Mouse (Mus musculus) embryonic facial prominence, embryonic 15.5 days (tissue): ENCODE data around the gene Oasl2. TPM values are rescaled to one million over a fixed set of nuclear protein-coding genes. Genes with fewer than 3 reads are reported as not detected.
"Not testable (repeated sequence)": the region's sequence is repeated elsewhere in the genome, so short reads cannot be mapped to it uniquely, and the experiment has no call there.

Source experiments
- ATAC-seq: fragments of 200-750 bp; cut with Nextera tagmentation; 2 replicates; pipeline ENCODE4 v1.8.0; 2017; ENCODE audit warnings: low read depth, moderate TSS enrichment; ENCODE audit not compliant: insufficient number of reproducible peaks, low FRiP score, low TSS enrichment
- H3K27ac ChIP-seq: fragments of 300-500 bp; sonication (generic); replicated peaks from 2 replicates; pipeline ENCODE4 v1.5.1; 2015; ENCODE audit warnings: mild to moderate bottlenecking, inconsistent platforms
- H3K27me3 ChIP-seq: fragments of 300-500 bp; sonication (generic); 2 replicates; pipeline ENCODE4 v1.6.1; 2015; ENCODE audit warnings: inconsistent platforms
- H3K36me3 ChIP-seq: fragments of 300-500 bp; sonication (generic); 2 replicates; pipeline ENCODE4 v1.6.1; 2015; ENCODE audit warnings: mild to moderate bottlenecking, inconsistent platforms
- H3K4me1 ChIP-seq: fragments of 300-500 bp; sonication (generic); 2 replicates; pipeline ENCODE4 v1.6.1; 2015; ENCODE audit warnings: inconsistent platforms
- H3K4me2 ChIP-seq: fragments of 300-500 bp; sonication (generic); replicated peaks from 2 replicates; pipeline ENCODE4 v1.6.1; 2015; ENCODE audit warnings: mild to moderate bottlenecking, inconsistent platforms
- H3K4me3 ChIP-seq: fragments of 300-500 bp; sonication (generic); replicated peaks from 2 replicates; pipeline ENCODE4 v1.5.1; 2015; ENCODE audit warnings: mild to moderate bottlenecking, inconsistent platforms
- H3K9ac ChIP-seq: fragments of 300-500 bp; sonication (generic); 2 replicates; pipeline ENCODE4 v1.6.1; 2015; ENCODE audit warnings: inconsistent platforms
- H3K9me3 ChIP-seq: fragments of 300-500 bp; sonication (generic); replicated peaks from 2 replicates; pipeline ENCODE4 v1.6.1; 2016; ENCODE audit warnings: inconsistent platforms
- WGBS: fragments of 180-500 bp; shearing (Covaris S2); methylation state at CpG from one replicate; pipeline ENCODE4 v1.1.7; 2015; 5-methylcytosine and 5-hydroxymethylcytosine counted together
- polyA plus RNA-seq: library from polyadenylated mRNA; unstranded; fragments of >200 nt; fragmentation: Nextera tagmentation; extraction: Ambion mirVana; gene quantifications from 2 replicates; pipeline ENCODE4 v1.2.1, GENCODE M21; 2015

The Oasl2 gene
- polyA plus RNA-seq, 1 experiment from 2014 or later: 6.5 TPM

DNA sequence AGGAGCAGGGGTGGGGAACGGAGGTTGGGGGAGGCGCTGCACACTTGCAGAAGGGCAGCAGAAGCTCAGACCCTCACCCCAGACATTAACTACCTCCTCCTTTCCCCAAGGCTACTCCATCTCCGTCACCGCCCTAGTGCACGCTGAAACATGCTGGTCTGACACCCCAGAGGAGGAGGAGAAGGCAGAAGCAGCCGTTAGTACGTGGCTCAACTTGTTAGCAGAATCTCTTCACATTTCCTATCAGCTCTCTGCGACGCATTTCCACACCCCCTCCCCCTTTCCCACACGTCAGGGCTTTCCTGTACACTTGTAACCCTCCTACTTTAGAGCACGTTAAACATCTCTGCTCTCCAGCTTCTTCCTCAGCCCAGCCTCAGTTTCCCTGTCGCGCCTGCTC, 17.3 kb upstream of the Oasl2 start:
- 51% methylated on average over 13 of the region's 13 CpGs for WGBS
- H3K27ac ChIP-seq: no peak overlapping the region
- no peaks in the 10 kb centered on the region for H3K9me3 ChIP-seq
- H3K4me3 ChIP-seq: no peak overlapping the region
- H3K27me3 ChIP-seq: no peaks in the 10 kb centered on the region
- no peak for ATAC-seq
- peaks cover 3% of the 10 kb centered on the region; the same call in 1 of the 2 replicates for H3K4me1 ChIP-seq
- no peaks in the 10 kb centered on the region for H3K36me3 ChIP-seq
- no peak overlapping the region for H3K4me2 ChIP-seq
- H3K9ac ChIP-seq: no peak overlapping the region

GRCm38 (mm10) chr5:114882319-114882718, 14.4 kb upstream of the Oasl2 start:
- H3K4me3 ChIP-seq, H3K27me3 ChIP-seq, H3K9ac ChIP-seq, H3K27ac ChIP-seq, H3K4me1 ChIP-seq, H3K9me3 ChIP-seq, H3K36me3 ChIP-seq, H3K4me2 ChIP-seq, ATAC-seq: not testable (repeated sequence)
- 80% methylated on average over 7 of the region's 7 CpGs for WGBS

GRCm38 (mm10) chr5:114883022-114883421, 13.7 kb upstream of the Oasl2 start:
- Histone ChIP-seq H3K4me3 (no peak overlapping the region), H3K9ac (no peak overlapping the region), H3K9me3 (no peaks in the 10 kb centered on the region), H3K27ac (no peak overlapping the region), H3K36me3 (no peaks in the 10 kb centered on the region), H3K4me1 (peaks cover 3% of the 10 kb centered on the region; the same call in 1 of the 2 replicates), H3K4me2 (no peak overlapping the region), H3K27me3 (no peaks in the 10 kb centered on the region)
- WGBS: 85% methylated on average over 11 of the region's 11 CpGs
- ATAC-seq: no peak

DNA sequence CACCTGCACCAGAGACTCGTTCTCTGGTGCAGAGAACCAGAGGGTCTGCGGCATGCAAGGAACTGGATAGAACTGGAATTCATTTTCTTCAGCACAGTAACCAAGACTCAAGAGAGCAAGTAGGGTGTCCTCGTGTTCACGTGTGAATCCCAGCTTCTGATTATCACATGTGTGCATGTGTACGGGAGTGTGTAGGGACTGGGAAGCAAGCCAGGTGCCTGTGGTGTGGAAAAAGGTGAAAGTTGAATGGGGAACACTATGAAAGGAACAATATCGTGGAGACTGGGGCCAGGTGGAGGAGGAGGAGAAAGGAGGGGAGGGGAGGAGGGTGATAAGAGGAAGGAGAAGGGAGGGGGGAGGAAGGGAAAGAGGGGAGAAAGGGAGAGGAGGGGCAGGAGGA, 9.9 kb upstream of the Oasl2 start:
- H3K36me3 ChIP-seq: no peaks in the 10 kb centered on the region
- 76% methylated on average over 6 of the region's 6 CpGs for WGBS
- no peak for ATAC-seq
- H3K27ac ChIP-seq: no peak overlapping the region
- peaks cover 4% of the 10 kb centered on the region; the same call in 1 of the 2 replicates for H3K4me1 ChIP-seq
- no peaks in the 10 kb centered on the region for H3K9me3 ChIP-seq
- no peak overlapping the region for H3K4me3 ChIP-seq
- no peak overlapping the region for H3K9ac ChIP-seq
- H3K27me3 ChIP-seq: no peaks in the 10 kb centered on the region
- H3K4me2 ChIP-seq: no peak overlapping the region

DNA sequence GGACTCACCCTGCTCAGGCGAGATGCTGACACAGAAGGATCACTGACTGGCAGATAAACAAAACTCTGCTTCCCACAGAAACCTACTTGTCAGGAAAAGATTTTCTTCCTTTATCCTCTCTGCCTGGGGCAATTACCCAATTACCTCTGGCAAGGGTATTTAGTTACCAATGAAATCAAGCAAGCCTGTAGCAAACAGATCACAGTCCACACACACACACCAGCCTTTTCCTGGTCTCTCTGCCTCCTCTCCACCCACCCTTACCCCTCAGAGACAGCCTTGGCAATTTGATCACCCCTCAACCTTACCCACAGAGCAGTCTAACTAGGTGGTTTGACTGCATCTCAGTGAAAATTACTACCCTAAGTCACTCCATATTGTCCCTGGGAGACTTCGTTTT, 7.7 kb upstream of the Oasl2 start:
- no peak overlapping the region for H3K27ac ChIP-seq
- peaks cover 4% of the 10 kb centered on the region; the same call in 1 of the 2 replicates for H3K4me1 ChIP-seq
- no peaks in the 10 kb centered on the region for H3K9me3 ChIP-seq
- no peak overlapping the region for H3K4me3 ChIP-seq
- peak; percentile 67; the same call in 1 of the 2 replicates for ATAC-seq
- H3K9ac ChIP-seq: no peak overlapping the region
- no peaks in the 10 kb centered on the region for H3K36me3 ChIP-seq
- H3K27me3 ChIP-seq: no peaks in the 10 kb centered on the region
- 53% methylated on average over 2 of the region's 2 CpGs for WGBS
- no peak overlapping the region for H3K4me2 ChIP-seq

DNA sequence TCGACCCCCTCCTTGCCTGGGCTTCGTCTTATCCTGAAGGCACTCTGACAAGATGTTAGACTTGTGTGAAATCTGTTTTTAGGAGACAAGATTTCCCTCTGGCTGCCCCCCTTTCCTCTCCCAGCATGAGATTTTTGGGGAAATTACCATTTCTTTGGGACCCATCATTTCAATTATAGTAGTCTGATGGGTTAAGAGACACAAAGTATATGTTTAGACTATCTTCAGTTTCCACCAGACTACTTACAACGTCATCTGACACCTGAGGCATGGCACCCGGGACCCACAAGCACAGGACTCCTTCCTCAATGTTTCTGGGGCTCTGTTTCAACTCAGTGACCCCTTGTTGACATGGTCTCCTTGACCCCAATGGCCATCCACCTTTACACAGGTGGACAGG, 1.2 kb upstream of the Oasl2 start:
- WGBS: 83% methylated on average over 4 of the region's 4 CpGs
- no peak for ATAC-seq
- H3K4me1 ChIP-seq: peaks cover 10% of the 10 kb centered on the region

DNA sequence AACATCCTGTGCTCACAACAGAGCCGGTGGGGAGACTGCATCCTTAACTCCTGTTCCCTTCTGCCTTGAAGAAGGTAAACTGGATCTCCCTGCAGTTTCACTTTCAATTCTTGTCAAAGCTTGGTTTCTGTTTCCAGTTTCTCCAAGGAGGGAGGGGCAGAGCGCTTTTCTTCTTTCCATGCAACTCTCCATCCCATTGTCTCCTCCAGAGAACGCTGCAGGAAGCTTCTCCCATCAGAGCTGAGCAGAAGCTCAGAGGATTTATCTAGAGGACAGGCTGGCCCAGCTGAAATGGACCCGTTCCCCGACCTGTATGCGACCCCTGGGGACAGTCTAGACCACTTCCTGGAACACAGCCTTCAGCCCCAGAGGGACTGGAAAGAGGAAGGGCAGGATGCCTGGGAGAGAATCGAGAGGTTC, 648 bp downstream of the Oasl2 start:
- Histone ChIP-seq H3K9ac (0 out of 2 replicates have a peak overlapping the region, but pooled peaks have one; percentile 3), H3K9me3 (no peaks in the 10 kb centered on the region), H3K27me3 (no peaks in the 10 kb centered on the region), H3K4me2 (peak overlapping the region; percentile 39), H3K4me3 (peak overlapping the region; percentile 26), H3K27ac (no peak overlapping the region), H3K4me1 (peaks cover 10% of the 10 kb centered on the region), H3K36me3 (no peaks in the 10 kb centered on the region)
- ATAC-seq: no peak
- WGBS: 6% methylated on average over 7 of the region's 7 CpGs

More for the DNA sequence above, 1.2 kb upstream of the Oasl2 start:
- Histone ChIP-seq H3K9ac (no peak overlapping the region), H3K27me3 (no peaks in the 10 kb centered on the region), H3K4me3 (no peak overlapping the region), H3K36me3 (no peaks in the 10 kb centered on the region), H3K27ac (no peak overlapping the region), H3K4me2 (no peak overlapping the region), H3K9me3 (no peaks in the 10 kb centered on the region)

DNA sequence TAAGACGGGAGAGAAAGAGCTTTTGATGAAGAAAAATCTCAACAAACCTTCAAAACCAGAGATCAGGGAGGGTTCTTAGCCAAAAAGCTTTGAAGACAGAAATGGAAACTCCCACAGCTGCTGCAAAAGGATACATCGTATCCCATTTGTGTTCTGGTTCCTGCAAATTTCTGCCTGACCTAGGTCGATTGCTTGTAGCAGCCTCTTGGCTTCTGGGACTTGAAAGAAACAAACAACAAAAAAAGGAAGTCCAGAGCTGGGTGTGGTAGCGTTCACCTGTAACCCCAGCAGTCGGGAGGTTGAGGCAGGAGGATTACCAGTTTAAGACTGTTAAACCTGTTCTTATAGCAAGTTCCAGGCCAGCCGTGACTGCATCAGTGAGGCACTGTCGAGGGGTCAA, 2.1 kb downstream of the Oasl2 start:
- WGBS: 63% methylated on average over 7 of the region's 7 CpGs
- Histone ChIP-seq H3K4me3 (no peak overlapping the region), H3K9me3 (no peaks in the 10 kb centered on the region), H3K27me3 (no peaks in the 10 kb centered on the region), H3K36me3 (no peaks in the 10 kb centered on the region), H3K4me1 (peaks cover 10% of the 10 kb centered on the region), H3K27ac (no peak overlapping the region), H3K4me2 (no peak overlapping the region), H3K9ac (no peak overlapping the region)
- ATAC-seq: no peak

GRCm38 (mm10) chr5:114902413-114902812, 5.7 kb downstream of the Oasl2 start:
- H3K27ac ChIP-seq: no peak overlapping the region
- H3K4me1 ChIP-seq: peaks cover 3% of the 10 kb centered on the region; the same call in 1 of the 2 replicates
- 35% methylated on average over 1 of the region's 1 CpGs for WGBS
- H3K4me3 ChIP-seq: no peak overlapping the region
- no peak overlapping the region for H3K9ac ChIP-seq
- H3K36me3 ChIP-seq: no peaks in the 10 kb centered on the region
- H3K9me3 ChIP-seq: no peaks in the 10 kb centered on the region
- H3K27me3 ChIP-seq: no peaks in the 10 kb centered on the region
- ATAC-seq: no peak
- H3K4me2 ChIP-seq: no peak overlapping the region

GRCm38 (mm10) chr5:114908598-114909305, 12.0 kb downstream of the Oasl2 start:
- Histone ChIP-seq H3K4me3 (no peak overlapping the region), H3K9me3 (no peaks in the 10 kb centered on the region), H3K36me3 (no peaks in the 10 kb centered on the region), H3K27ac (no peak overlapping the region), H3K27me3 (no peaks in the 10 kb centered on the region), H3K4me1 (no peaks in the 10 kb centered on the region), H3K9ac (no peak overlapping the region), H3K4me2 (no peak overlapping the region)
- no peak for ATAC-seq
- WGBS: 45% methylated on average over 13 of the region's 13 CpGs

DNA sequence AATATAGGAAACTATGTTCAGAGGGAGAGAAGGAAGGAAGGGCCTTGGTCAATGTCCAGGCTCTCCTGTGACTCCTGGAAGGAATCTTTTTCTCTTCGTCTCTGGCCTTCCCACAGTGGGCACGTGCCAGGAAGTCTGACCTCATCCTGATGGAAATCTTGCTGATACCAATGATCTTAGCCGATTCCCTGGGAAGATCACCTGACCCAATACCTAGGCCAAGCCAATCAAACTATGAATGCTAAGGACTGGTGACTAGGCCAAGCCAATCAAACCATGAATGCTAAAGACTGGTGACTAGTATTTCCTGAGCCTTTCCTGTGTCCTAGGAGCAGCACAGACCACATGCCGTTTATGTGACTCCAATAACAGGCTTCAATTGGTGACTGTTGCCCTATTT, 16.9 kb downstream of the Oasl2 start:
- Histone ChIP-seq H3K4me2 (no peak overlapping the region), H3K9me3 (no peaks in the 10 kb centered on the region), H3K4me1 (no peaks in the 10 kb centered on the region), H3K9ac (no peak overlapping the region), H3K27ac (no peak overlapping the region), H3K27me3 (no peaks in the 10 kb centered on the region), H3K4me3 (no peak overlapping the region), H3K36me3 (no peaks in the 10 kb centered on the region)
- no peak for ATAC-seq
- 61% methylated on average over 4 of the region's 4 CpGs for WGBS

- H3K27me3 ChIP-seq: no peaks in the 10 kb centered on the region
- H3K4me3 ChIP-seq: no peak overlapping the region
- H3K9me3 ChIP-seq: no peaks in the 10 kb centered on the region
- H3K36me3 ChIP-seq: no peaks in the 10 kb centered on the region
- H3K27ac ChIP-seq: no peak overlapping the region
- no peak for ATAC-seq
- WGBS: 67% methylated on average over 8 of the region's 8 CpGs
- no peak overlapping the region for H3K4me2 ChIP-seq
- no peaks in the 10 kb centered on the region for H3K4me1 ChIP-seq
- H3K9ac ChIP-seq: no peak overlapping the region
Measured at GRCm38 (mm10) chr5:114914855-114915254, 18.1 kb downstream of the Oasl2 start.
